Mouse (Mus musculus) spleen, postnatal 0 days (tissue): Measurements from ENCODE around the gene Pnma1. TPM values are rescaled to one million over a fixed set of nuclear protein-coding genes. Genes with fewer than 3 reads are reported as not detected.

Experiments
- polyA plus RNA-seq: library from polyadenylated mRNA; unstranded; fragments of >200 nt; fragmentation: Nextera tagmentation; extraction: Ambion mirVana; gene quantifications from 2 replicates; pipeline ENCODE4 v1.2.1, GENCODE M21; 2015

The Pnma1 gene
- polyA plus RNA-seq: 0.41 and 0.43 TPM in 2 replicates

DNA sequence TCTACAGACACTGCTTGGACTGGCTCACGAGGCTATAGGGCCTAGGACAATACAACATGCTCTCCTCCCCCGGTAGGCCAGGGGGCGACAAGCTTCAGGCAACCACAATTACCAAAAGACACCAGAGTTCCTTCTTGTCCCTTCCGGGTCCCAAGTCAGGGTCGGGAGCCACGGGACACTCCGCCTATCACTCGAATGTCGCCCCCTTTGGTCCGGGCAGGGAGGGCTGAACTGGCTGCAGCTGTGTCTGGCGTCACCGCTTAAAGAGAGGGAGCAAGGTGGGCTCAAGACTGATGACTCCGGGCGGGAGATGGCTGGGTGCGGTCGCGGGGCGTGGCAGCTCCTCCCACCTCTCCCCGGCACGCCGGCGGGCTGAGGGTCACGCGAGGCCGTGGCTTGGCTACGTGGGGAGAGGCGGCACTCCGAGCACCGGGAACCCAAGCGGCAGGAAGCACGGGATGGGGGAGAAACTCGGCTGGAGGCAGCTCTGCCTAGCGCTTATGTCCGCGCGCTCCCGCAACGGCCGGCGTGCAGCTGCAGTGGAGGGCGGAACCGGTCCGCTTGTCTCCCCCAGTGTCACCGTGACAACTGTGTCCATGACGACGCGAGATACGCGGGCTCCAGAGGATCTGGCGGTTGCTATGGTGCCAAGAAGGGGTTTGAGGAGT lies at the start of gene Pnma1:
Gene Pnma1, minus strand, starts transcription at position 536 of the 668 bp plus-strand sequence.

DNA sequence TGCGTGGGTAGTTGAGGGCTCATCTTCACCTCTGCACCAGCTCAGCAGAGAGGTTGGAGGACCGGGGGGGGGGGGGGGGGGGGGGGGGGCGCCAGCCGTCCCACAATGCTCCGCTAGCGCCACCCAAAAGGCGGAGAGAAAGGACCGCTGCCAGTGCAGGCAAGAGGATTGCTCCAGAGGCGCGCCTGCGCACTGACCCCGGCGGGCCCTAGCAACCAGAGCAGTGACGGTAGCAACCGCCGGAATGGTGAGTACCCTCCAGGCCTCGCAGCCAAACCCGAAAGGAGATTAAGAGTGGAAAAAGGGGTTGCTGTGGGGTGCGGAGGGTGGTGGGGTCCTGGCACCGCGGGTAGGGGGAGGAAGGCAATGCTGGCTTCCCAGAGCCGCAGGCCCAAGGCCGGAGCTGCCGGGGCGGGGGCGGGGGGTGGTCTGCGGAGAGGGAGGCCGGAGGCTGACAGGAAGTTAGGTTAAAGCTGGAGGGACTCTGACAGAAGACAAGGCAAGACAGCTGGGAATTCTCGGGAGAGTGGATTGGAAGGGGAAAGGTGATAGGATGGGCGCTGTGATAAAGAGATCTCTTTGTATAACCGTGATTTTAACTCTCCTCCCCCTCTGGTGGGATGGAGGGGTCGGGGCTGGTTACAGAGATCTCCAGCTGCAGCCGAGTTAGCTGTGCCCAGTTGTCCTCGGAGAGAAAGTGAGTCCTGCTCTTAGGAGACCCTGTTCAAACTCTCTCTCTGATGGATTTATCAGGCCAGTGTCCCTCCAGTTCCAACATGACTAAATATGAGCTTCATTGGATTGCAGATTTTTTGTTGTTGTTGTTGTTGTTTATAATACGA lies 33.9 kb downstream of the Pnma1 start, which contains the start of gene Dnal1:
Gene Dnal1, plus strand, starts transcription at position 214 of the 842 bp plus-strand sequence.

DNA sequence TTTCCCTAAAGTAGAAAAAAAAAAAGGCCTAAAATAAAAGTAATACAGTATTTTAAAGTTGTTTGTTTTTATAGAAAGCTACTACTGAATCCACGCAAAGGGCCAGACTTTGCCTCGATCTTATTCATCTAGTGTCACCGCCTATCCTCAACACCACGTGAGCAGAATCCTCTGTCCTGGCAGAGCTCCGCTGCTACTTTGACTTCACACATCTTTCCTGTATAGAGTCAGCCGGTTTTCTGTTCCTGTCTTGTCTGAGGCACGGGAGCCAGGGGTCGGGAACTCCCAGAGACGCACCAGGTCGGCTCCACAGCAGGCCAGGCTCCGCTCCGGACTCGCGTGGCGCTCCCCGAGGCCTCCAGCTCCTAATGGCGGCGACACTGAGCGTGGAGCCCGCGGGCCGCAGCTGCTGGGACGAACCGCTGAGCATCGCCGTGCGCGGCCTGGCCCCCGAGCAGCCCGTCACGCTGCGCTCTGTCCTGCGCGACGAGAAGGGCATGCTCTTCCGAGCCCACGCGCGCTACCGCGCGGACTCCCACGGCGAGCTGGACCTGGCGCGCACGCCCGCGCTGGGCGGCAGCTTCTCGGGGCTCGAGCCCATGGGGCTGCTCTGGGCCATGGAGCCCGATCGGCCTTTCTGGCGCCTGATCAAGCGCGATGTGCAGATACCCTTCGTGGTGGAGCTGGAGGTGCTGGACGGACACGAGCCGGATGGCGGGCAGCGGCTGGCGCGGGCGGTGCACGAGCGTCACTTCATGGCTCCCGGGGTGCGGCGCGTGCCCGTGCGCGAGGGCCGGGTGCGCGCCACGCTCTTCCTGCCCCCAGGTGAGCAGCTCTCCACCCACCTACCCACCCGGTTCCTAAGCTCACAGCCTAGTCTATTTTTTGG lies 47.4 kb downstream of the Pnma1 start, which contains the start of gene Acot6:
Gene Acot6, plus strand, starts transcription at position 51 of the 889 bp plus-strand sequence.

Other genes starting within 250 kb of the Pnma1 start
- 13.7 and 16.1 TPM in 2 replicates for gene Numb, start 226.6 kb downstream of the Pnma1 start, polyA plus RNA-seq
- 11.4 and 13.0 TPM in 2 replicates for gene Riox1, start 197.9 kb downstream of the Pnma1 start, polyA plus RNA-seq
- gene Heatr4, start 163.6 kb downstream of the Pnma1 start, polyA plus RNA-seq: not detected in 2 replicates
- 19.0 and 19.9 TPM in 2 replicates for gene Acot2, start 160.6 kb downstream of the Pnma1 start, polyA plus RNA-seq
- gene Acot1, start 139.0 kb downstream of the Pnma1 start, polyA plus RNA-seq: 5.7 and 6.8 TPM in 2 replicates
- gene Acot4, start 110.1 kb downstream of the Pnma1 start, polyA plus RNA-seq: 0.13 TPM in 2 replicates
- not detected in 2 replicates for gene Gm49366, start 109.6 kb downstream of the Pnma1 start, polyA plus RNA-seq
- 0.04 TPM in 1 of 2 replicates, not detected in the other for gene Acot3, start 96.3 kb downstream of the Pnma1 start, polyA plus RNA-seq
- gene Acot5, start 79.2 kb downstream of the Pnma1 start, polyA plus RNA-seq: not detected in 2 replicates
- 0.90 and 1.3 TPM in 2 replicates for gene Acot6, start 47.8 kb downstream of the Pnma1 start, polyA plus RNA-seq
- gene Dnal1, start 34.1 kb downstream of the Pnma1 start, polyA plus RNA-seq: 0.63 and 1.0 TPM in 2 replicates
- 6.1 and 6.8 TPM in 2 replicates for gene Elmsan1, start 70.4 kb upstream of the Pnma1 start, polyA plus RNA-seq
- 24.6 and 25.1 TPM in 2 replicates for gene Ptgr2, start 136.7 kb upstream of the Pnma1 start, polyA plus RNA-seq
- gene Zfp410, start 168.4 kb upstream of the Pnma1 start, polyA plus RNA-seq: 45.0 and 48.5 TPM in 2 replicates
- 20.7 and 21.5 TPM in 2 replicates for gene Coq6, start 213.2 kb upstream of the Pnma1 start, polyA plus RNA-seq
- gene Fam161b, start 213.3 kb upstream of the Pnma1 start, polyA plus RNA-seq: 0.97 and 1.4 TPM in 2 replicates